Mouse (Mus musculus) erythroblast, embryonic 14.5 days (primary cell): ENCODE results near the gene Trmt10c.

ENCODE experiments used
- GATA1 ChIP-seq: IDR thresholded peaks from 2 replicates; pipeline ENCODE4 v1.6.1; 2012; ENCODE audit warnings: low read length, inconsistent platforms, mixed read lengths
- TAL1 ChIP-seq: IDR thresholded peaks from 3 replicates; pipeline ENCODE4 v1.6.1; 2012; ENCODE audit warnings: low read length, inconsistent platforms, mixed read lengths

DNA sequence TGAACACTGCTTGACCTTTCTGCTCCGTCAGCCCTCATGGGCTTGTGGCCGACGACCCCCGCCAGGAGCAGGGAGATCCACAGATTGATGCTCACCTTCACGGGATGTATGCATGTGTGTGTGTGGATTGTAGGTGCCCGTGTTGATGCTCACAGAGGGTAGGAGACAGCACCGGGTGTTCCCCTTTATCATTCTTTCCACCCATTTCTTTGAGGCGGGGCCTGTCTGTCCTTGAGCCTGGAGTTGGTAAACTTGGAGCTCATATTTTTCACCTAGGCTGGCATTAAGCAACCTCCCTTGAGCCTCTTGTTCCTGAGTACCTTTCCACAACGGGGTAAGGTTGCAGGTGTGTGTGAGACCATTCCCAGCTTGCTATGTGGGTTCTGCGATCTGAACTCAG, 20.5 kb upstream of the Trmt10c start:
- TF ChIP-seq GATA1, result no peak
- no peak for TF ChIP-seq TAL1
